Mouse (Mus musculus) lung, postnatal 0 days (tissue): ENCODE results near the gene Gtf2h2.
"Not testable (repeated sequence)": the region's sequence is repeated elsewhere in the genome, so short reads cannot be mapped to it uniquely, and the experiment has no call there.

Experiments used
- CTCF ChIP-seq: IDR thresholded peaks from 2 replicates; pipeline ENCODE4 v1.5.1; 2016; ENCODE audit warnings: antibody characterized with exemption, mild to moderate bottlenecking
- EP300 ChIP-seq: IDR thresholded peaks from 2 replicates; pipeline ENCODE4 v1.6.1; 2016; ENCODE audit warnings: antibody characterized with exemption, mild to moderate bottlenecking, control low read depth

DNA sequence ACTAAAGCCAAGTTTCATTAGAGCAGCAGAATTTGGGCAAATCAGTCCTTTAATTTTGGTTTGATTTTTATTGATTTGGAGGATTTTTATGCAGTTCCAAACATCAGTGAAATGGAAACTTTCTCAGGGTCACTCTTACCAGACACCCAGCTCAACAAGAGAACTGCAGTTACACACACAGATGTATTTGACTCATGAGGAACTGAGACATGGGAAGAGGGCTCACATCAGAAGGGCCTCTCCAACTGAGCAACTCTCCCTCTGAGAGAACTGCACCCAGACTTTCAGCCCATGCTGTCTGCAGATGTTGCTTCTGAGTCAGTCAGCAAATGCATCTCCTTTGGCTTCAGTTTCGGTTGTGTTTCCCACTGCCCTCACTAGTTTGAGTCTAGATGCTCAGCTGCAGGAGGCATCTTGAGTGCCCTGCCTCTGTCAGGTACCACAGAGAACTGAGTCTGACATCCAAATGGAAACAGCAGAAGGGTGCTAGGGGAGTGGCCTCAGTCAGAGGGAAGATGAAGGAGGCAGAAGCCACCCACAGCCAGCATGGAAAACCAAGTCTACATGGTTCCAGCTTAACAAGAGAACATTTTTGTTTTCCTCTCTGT is 55.7 kb downstream of the Gtf2h2 start:
- TF ChIP-seq CTCF, EP300: not testable (repeated sequence)
